Mouse (Mus musculus) heart, postnatal 0 days (tissue): ENCODE results near the gene Gm4858. TPM values are rescaled to one million over a fixed set of nuclear protein-coding genes. Genes with fewer than 3 reads are reported as not detected.

Experiments
- ATAC-seq: fragments of 200-750 bp; cut with Nextera tagmentation; 2 replicates; pipeline ENCODE4 v1.8.0; 2017; ENCODE audit warnings: low read depth, moderate number of reproducible peaks, moderate library complexity; ENCODE audit not compliant: insufficient read depth
- DNase-seq: peaks from one replicate; pipeline ENCODE4 v3.0.0-alpha.2; 2016; ENCODE audit warnings: low spot score
- H3K27ac ChIP-seq: fragments of 300-500 bp; sonication (generic); 2 replicates; pipeline ENCODE4 v1.5.1; 2014; ENCODE audit warnings: low read depth, mild to moderate bottlenecking
- H3K27me3 ChIP-seq: fragments of 300-500 bp; sonication (generic); 2 replicates; pipeline ENCODE4 v1.6.1; 2014; ENCODE audit warnings: low read length, mixed read lengths; ENCODE audit not compliant: control insufficient read depth, insufficient read depth
- H3K36me3 ChIP-seq: fragments of 300-500 bp; sonication (generic); replicated peaks from 2 replicates; pipeline ENCODE4 v1.6.1; 2014; ENCODE audit warnings: low read length, mixed read lengths; ENCODE audit not compliant: control insufficient read depth, insufficient read depth
- H3K4me1 ChIP-seq: fragments of 300-500 bp; sonication (generic); 2 replicates; pipeline ENCODE4 v1.6.1; 2014; ENCODE audit warnings: antibody characterized with exemption; ENCODE audit not compliant: control insufficient read depth, insufficient read depth
- H3K4me2 ChIP-seq: fragments of 300-500 bp; sonication (generic); 2 replicates; pipeline ENCODE4 v1.6.1; 2014; ENCODE audit warnings: low read depth, mild to moderate bottlenecking, low read length, moderate library complexity
- H3K4me3 ChIP-seq: fragments of 300-500 bp; sonication (generic); 2 replicates; pipeline ENCODE4 v1.5.1; 2014; ENCODE audit warnings: low read depth, low read length
- H3K9ac ChIP-seq: fragments of 300-500 bp; sonication (generic); replicated peaks from 2 replicates; pipeline ENCODE4 v1.6.1; 2014; ENCODE audit warnings: low read depth, low read length, mixed read lengths
- H3K9me3 ChIP-seq: fragments of 300-500 bp; sonication (generic); replicated peaks from 2 replicates; pipeline ENCODE4 v1.6.1; 2016; ENCODE audit warnings: low read length; ENCODE audit not compliant: control insufficient read depth
- CTCF ChIP-seq: IDR thresholded peaks from 2 replicates; pipeline ENCODE4 v1.5.1; 2016; ENCODE audit warnings: antibody characterized with exemption, control low read depth, low read depth
- EP300 ChIP-seq: IDR thresholded peaks from 2 replicates; pipeline ENCODE4 v1.6.1; 2016; ENCODE audit warnings: antibody characterized with exemption, low read depth
- WGBS: fragments of 180-500 bp; shearing (Covaris S2); extraction: QIAGEN DNeasy Blood & Tissue Kit; methylation state at CpG from one replicate; pipeline ENCODE4 v1.1.7; 2014; 5-methylcytosine and 5-hydroxymethylcytosine counted together
- polyA plus RNA-seq: library from polyadenylated mRNA; unstranded; fragments of >200 nt; fragmentation: Nextera tagmentation; extraction: Ambion mirVana; gene quantifications from 2 replicates; pipeline ENCODE4 v1.2.1, GENCODE M21; 2015
- total RNA-seq: library from RNA; depleted of rRNA; stranded (reverse); fragments of >200 nt; gene quantifications from 2 replicates; pipeline ENCODE4 v1.2.3, GENCODE M21; 2014; ENCODE audit warnings: low replicate concordance; rRNA removed

Gm4858 gene
- total and polyA plus RNA-seq, 2 experiments from 2014 or later = not detected

DNA sequence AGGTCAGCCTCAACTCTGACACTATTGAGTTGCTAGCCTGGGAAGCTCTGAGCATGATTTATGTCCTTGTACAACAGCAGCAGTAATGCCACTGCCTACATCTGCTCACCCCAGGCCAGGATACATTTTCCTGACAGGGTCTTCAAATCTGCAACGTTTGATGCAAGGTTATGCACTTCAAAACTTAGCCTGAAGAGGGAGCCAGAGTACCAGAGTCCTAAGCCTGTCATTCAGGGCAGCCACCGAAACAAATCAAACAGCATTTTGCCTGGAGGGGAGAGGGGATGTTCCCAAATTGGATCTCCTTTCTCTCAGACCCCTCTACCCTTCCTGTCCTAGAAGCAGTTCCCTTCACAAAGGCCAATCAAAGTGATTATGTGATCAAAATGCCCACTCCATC is 45.9 kb downstream of the Gm4858 start:
- H3K9me3 ChIP-seq = no peaks in the 10 kb centered on the region
- no peaks in the 10 kb centered on the region for H3K27me3 ChIP-seq
- H3K9ac ChIP-seq = no peak overlapping the region
- H3K36me3 ChIP-seq = no peaks in the 10 kb centered on the region
- DNase-seq (peak; percentile 6), ATAC-seq (no peak)
- no peak overlapping the region for H3K4me2 ChIP-seq
- H3K27ac ChIP-seq = no peak overlapping the region
- 4% methylated on average over 2 of the region's 2 CpGs for WGBS
- no peaks in the 10 kb centered on the region for H3K4me1 ChIP-seq
- TF ChIP-seq EP300 (no peak), CTCF (peak; percentile 61)
- H3K4me3 ChIP-seq = no peak overlapping the region

DNA sequence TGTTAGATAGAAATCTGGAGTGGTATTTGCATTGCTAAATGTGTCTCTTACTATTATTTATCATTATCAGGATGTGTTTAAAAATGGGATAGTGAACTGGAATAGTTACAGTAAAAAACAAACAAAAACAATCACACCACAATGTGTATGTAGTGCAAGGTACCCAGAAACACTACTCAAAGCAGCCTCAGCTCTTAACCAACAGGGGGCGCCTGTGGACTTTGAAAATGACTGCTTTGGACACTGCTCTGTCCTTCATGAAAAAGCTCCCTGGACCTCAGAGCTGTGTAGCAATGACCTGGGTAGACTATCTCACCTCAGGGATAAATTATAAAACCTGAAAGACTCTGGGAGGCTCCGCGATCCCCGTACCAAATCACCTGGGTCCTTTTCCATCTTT is 50.5 kb downstream of the Gm4858 start:
- TF ChIP-seq EP300 (no peak), CTCF (no peak)
- Histone ChIP-seq H3K9ac (no peak overlapping the region), H3K36me3 (no peaks in the 10 kb centered on the region), H3K4me3 (no peak overlapping the region), H3K9me3 (no peaks in the 10 kb centered on the region), H3K4me1 (no peaks in the 10 kb centered on the region), H3K27ac (no peak overlapping the region), H3K27me3 (no peaks in the 10 kb centered on the region), H3K4me2 (no peak overlapping the region)
- ATAC-seq = no peak
- WGBS = 48% methylated on average over 4 of the region's 4 CpGs
- no peak for DNase-seq

Other genes starting within 250 kb of the Gm4858 start
- not detected in 2 replicates for gene Kprp, start 241.6 kb upstream of the Gm4858 start, total RNA-seq
- not detected in 2 replicates for gene Kprp, start 241.6 kb upstream of the Gm4858 start, polyA plus RNA-seq
- not detected in 2 replicates for gene Lce1l, start 217.5 kb upstream of the Gm4858 start, total RNA-seq
- not detected in 2 replicates for gene Lce1l, start 217.5 kb upstream of the Gm4858 start, polyA plus RNA-seq
- not detected in 2 replicates for gene 2310050C09Rik, start 198.6 kb upstream of the Gm4858 start, total RNA-seq
- not detected in 2 replicates for gene 2310050C09Rik, start 198.6 kb upstream of the Gm4858 start, polyA plus RNA-seq
- gene Lce3a, start 142.6 kb upstream of the Gm4858 start, total RNA-seq = not detected in 2 replicates
- not detected in 2 replicates for gene Lce3a, start 142.6 kb upstream of the Gm4858 start, polyA plus RNA-seq
- not detected in 2 replicates for gene Lce3b, start 135.8 kb upstream of the Gm4858 start, total RNA-seq
- gene Lce3b, start 135.8 kb upstream of the Gm4858 start, polyA plus RNA-seq = not detected in 2 replicates
- not detected in 2 replicates for gene Lce3c, start 124.3 kb upstream of the Gm4858 start, total RNA-seq
- gene Lce3c, start 124.3 kb upstream of the Gm4858 start, polyA plus RNA-seq = not detected in 2 replicates
- gene Lce3d, start 111.4 kb upstream of the Gm4858 start, total RNA-seq = not detected in 2 replicates
- gene Lce3d, start 111.4 kb upstream of the Gm4858 start, polyA plus RNA-seq = not detected in 2 replicates
- not detected in 2 replicates for gene Lce3e, start 101.8 kb upstream of the Gm4858 start, total RNA-seq
- gene Lce3e, start 101.8 kb upstream of the Gm4858 start, polyA plus RNA-seq = not detected in 2 replicates
- not detected in 2 replicates for gene Lce3f, start 76.6 kb upstream of the Gm4858 start, total RNA-seq
- gene Lce3f, start 76.6 kb upstream of the Gm4858 start, polyA plus RNA-seq = not detected in 2 replicates
- not detected in 2 replicates for gene Crct1, start 53.1 kb upstream of the Gm4858 start, total RNA-seq
- not detected in 2 replicates for gene Crct1, start 53.1 kb upstream of the Gm4858 start, polyA plus RNA-seq
- gene Lce1m, start 49.8 kb upstream of the Gm4858 start, total RNA-seq = not detected in 2 replicates
- not detected in 2 replicates for gene Lce1m, start 49.8 kb upstream of the Gm4858 start, polyA plus RNA-seq
- gene Crnn, start 76.0 kb downstream of the Gm4858 start, total RNA-seq = not detected in 2 replicates
- gene Crnn, start 76.0 kb downstream of the Gm4858 start, polyA plus RNA-seq = not detected in 2 replicates
- not detected in 2 replicates for gene Flg2, start 128.5 kb downstream of the Gm4858 start, total RNA-seq
- gene Flg2, start 128.5 kb downstream of the Gm4858 start, polyA plus RNA-seq = not detected in 2 replicates
- 0.15 TPM in 1 of 2 replicates, not detected in the other for gene Flg, start 204.7 kb downstream of the Gm4858 start, total RNA-seq
- not detected in 2 replicates for gene Flg, start 204.7 kb downstream of the Gm4858 start, polyA plus RNA-seq